Mouse (Mus musculus): Measurements from ENCODE around the gene Cisd2.

Gene Cisd2

DNA sequence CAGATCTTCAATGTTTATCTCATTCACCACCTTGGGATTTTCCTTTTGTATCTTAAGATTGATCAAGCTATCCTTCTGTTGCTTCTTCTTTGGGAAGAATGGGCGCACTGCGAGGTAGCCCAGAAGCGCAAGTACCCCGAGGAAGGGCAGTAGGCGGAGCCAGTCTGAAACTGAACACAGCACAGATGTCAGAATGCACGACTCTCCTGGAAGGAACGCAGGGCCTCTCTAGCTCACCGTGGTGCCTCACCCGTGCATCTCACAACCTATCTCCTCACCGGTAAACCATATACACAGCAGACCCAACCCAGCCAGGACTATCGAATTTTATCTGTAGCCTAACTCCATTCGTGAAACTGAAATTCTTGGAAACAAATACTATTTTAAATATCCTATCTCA lies 12.7 kb downstream of the Cisd2 start:
- no peak for DNase-seq (ENCODE audit: low spot score)

DNA sequence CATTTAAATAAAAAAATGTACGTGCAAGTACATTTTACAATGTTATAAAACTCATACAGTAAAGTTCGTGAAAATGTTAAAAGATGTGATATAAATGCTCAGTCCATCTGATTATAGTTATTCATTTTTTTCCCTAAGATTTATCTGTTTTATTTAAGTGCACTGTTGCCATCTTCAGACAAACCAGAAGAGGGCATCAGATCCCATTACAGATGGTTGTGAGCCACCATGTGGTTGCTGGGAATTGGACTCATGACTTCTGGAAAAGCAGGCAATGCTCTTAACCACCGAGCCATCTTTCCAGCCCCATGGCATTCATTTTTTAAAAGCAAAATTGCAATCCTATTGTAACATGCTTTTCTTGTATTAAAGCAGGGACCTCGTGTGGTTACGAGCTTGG lies 14.5 kb downstream of the Cisd2 start:
- no peak for DNase-seq (ENCODE audit: low spot score)

DNA sequence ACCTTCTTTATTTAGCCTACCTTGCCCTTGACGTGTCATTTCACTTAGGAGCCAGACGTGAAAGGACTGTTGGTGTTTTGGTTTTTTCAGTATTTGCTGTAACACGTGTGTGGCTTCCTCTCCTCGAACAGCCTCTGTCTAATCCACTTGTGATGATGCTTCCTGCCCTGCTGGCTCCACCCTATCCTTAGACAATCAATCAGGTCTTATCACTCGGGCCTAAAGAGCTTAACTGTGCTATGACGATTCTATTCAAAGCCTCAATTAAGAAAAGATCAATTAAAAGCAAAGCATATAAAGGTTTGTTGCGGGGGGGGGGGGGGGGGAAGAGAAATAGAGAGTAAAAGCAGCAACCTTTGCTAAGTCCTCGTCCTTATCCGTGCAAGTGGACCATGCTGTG lies 16.4 kb downstream of the Cisd2 start:
- no peak for DNase-seq (ENCODE audit: low spot score)

DNA sequence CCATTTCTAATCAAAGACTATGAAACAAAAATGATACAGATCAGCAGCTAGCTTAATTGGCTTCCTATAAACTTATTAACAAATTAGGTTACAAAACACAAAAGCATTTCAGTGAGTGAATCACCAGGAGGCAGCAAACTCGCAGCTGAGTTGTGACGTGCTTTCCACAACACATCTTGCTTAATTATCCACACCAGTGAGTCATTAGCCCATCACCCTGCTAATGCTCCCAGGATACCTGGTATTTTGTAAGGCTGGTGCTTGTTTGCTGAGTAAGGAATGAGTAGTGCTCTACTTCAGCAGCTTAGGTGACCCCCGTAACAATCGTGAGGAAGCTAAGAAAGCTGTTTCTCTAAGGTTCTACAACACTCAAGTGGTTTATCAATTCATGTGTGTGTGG lies 19.1 kb downstream of the Cisd2 start:
- no peak for DNase-seq (ENCODE audit: low spot score)

DNA sequence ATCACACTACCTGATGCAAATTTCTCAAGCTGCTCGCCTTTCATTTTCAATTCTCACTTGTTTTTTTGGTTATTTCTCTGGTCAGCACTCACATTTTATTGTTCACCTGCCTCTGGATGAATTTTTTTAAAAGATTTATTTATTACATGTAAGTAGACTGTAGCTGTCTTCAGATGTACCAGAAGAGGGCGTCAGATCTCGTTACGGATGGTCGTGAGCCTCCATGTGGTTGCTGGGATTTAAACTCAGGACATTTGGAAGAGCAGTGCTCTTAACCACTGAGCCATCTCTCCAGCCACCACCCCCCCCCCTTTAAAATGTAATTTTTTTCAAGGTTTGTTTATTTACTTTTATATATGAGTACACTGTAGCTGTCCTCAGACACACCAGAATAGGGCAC lies 19.9 kb downstream of the Cisd2 start:
- DNase-seq (ENCODE audit: low spot score) = no peak

DNA sequence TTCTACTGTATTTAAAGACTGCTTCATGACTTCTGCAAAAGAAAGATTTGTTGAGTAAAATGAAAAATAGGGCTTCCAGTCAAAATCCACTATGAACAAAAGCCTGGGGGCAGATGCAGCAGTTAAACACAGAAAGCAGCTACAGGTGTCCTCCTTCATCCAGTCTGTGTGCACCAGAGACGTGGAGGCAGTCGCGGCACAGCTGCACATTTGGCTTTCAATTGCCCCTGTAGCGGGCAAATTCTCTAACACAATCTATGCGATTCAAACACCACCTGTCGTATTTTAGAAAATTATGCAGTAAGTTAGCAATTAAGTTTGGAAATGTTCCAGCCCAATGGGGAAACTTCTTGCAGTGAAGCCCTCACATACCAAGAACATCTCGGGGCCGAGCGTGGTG lies 20.5 kb downstream of the Cisd2 start:
- DNase-seq (ENCODE audit: low spot score) = no peak

DNA sequence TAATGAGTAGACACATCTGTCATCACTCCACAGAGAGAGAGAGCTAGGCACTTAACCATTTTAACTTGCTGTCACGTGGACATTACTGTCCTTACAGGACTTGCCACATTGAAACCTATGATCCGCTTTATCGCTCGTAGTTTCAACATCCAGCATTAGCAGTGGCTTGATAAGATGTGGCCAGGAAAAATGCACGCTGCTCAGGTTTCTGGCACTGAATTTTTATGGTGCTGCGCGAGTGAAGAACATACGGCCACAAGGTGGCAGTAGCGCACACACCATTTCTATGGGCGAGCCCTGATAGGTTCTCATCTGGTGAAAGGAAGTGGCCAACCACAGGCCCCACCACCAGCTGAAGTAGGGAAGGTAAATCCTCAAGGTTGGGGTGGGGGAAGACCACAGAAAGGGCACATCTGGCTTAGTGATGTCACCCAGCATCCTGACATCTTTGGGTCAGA lies 21.5 kb downstream of the Cisd2 start:
- peak; percentile 88 for DNase-seq (ENCODE audit: low spot score)

DNA sequence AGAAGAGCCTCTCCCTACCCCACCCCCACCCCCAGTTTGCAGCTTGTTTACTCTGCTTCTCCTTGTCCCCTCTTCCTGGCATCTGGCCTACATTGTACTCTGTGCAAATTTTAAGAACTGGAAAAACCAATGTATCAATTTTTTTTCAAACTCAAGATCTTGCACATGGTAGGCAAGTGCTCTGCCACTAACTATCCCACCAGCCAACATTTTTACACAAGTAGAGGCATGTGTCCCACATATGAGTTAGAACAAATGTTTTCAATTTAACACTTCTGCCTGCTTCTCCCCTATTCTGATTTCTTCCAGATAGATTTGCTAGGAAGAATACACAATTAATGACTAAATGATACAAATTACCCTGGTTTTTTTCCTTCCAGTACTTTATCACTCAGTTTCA lies 26.6 kb downstream of the Cisd2 start:
- no peak for DNase-seq (ENCODE audit: low spot score)

DNA sequence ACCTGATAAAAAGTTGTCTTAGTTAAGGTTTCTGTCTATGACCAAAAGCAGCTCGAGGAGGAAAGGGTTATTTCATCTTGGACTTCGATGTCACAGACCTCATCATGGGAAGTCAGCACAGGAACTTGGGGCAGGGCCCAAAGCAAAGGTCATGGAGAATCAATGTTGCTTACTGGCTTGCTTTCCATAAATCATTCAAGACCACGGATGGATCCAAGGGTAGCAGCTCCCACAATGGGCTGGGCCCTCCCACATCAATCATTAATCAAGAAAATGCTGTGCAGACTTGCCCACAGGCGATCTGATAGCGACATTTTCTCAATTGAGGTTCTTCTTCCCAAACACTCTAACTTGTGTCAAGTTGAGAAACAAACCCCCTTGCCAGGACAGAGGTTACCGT lies 27.6 kb downstream of the Cisd2 start:
- no peak for DNase-seq (ENCODE audit: low spot score)

DNA sequence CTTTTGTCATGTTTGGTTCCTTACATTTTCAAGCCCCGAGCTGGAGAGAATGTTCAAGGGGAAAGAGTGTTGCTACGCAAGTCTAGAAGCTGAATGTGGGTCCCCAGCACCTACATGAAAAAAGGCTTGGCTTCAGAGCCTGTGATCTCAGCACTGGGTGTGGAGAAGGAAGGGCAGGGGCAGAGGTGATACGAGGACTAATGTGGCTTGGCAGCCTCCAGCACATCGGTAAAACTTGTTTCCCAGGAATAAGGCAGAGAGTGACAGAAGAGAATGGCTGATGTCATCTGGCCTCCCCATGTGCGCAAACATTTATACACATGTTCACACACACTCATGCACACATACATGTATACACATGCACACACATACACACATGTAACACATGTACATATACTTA lies 28.6 kb downstream of the Cisd2 start:
- no peak for DNase-seq (ENCODE audit: low spot score)

DNA sequence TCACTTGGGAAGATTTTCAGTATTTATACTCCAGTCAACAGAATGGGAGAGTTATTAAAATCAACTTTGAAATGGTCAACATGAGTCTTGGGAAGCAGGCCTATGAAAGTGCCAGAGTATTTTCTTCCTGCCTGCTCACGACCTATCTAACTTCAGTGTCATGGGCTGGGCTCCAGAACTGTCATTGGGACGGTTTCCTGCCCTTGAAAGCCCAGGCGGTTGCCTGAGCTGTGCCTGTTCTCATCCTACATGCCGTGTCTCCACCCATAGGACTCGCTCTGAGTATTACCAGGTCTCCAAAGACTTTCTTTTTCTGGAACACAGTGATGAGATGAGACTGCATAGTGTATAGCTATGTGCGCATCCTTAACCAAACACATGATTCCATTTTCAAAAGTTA lies 30.5 kb downstream of the Cisd2 start:
- no peak for DNase-seq (ENCODE audit: low spot score)

DNA sequence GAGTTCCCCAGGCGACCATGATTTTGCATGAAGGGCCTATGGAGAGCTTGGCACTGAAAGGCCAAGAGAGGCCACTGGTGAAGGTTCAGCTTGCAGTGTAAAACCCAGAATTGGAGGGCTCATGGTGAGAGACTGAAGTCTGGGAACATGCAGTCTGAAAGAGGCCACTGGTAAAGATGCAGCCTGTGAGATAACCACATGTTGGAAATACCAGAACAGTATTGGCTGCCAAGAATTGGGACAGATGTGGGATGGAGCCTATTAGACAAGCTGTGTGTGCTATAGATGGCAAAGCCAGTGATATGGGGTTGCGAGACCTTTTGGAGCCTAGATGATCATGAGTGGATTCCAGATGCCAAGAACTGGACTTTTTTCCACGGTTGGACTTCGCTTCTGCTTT lies 43.9 kb downstream of the Cisd2 start:
- DNase-seq (ENCODE audit: low spot score) = no peak

DNA sequence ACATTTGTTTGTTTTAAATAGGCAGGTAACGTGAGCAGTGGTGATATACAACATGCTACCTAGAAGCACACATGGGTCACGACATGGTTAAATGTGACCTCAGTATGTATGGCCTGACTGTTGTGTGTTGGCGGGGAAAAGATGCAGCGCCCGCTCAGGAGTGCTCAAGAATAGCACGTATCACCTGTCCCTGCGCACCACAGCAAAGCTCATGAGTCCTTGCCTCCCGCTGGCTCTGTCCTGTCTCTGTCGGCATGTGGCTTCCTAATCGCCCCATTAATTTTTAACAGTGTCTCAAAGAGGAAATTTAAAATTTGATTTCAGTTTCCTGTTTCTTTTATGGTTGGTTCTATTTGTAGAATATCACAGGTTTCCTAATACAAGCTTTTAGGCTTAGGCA lies 46.3 kb downstream of the Cisd2 start:
- DNase-seq (ENCODE audit: low spot score) = no peak

DNA sequence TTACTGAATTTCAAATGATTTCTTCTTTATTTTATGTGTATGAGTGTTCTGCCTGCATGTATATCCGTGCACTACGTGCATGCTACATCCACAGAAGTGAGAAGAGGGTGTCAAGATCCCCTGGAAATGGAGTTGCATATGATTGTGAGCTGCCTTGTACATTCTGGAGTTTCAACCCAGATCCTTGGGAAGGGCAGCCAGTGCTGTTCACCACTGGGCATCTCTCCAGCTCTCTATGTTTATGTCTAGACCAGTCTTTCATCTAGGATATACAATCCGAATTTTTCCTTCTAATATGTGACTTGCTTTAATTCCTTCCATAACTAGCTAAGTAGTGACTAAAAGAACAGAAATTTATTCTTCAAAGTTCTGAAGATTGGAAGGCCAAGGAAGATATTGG lies 47.9 kb downstream of the Cisd2 start:
- DNase-seq (ENCODE audit: low spot score) = no peak

DNA sequence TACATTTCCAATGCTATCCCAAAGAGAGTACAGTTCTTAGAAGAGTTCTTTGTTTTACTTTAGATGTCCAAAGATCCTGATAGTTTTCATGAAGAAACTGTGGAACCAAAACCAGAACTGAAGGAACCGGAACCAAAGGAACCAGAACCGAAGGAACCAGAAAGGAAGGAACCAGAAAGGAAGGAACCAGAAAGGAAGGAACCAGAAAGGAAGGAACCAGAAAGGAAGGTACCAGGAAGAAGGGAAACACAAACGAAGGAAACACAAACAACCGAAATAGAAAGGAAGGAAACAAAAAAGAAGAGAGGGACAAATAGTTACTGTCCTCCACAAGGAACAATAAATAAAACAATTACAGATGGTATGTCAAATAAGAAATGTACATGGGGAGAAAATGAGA lies 66.3 kb downstream of the Cisd2 start:
- no peak for DNase-seq (ENCODE audit: low spot score)
